ENCODE assay signal across 9 mouse cellular contexts in the genomic region with DNA sequence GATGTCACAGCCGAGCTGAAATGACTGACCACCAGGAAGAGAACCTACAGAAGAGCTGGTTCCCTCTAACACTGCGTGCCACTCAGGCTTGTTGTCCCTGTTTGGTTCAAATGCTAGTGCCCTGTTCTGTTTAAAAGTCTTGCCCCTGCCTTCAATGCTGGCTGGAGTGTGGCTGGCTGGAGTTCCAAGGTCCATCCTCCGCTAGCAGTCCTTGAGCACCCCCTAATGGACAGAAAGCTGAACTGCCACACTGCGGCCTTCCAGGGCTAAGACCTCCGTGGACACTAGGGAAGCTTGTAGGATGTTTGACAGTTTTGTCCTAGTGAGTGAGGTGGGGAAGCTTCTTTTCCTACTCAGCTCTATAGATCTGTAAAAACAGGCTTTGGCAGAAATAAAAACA. TPM values are rescaled to one million over a fixed set of nuclear protein-coding genes. Genes with fewer than 3 reads are reported as not detected.
DNase-seq lines count a peak whose midpoint lies in the region; ATAC-seq and TF ChIP-seq lines count a peak whose summit lies in the region.
"Had no signal": no experiment of that assay in that cellular context is flagged by ENCODE, and none has a peak within 500 bp of the region (broad histone marks: within the 10 kb centered on the region; RNA-seq: fewer than 3 reads in every experiment).

No protein-coding gene starts in this region.

- H3K36me3 ChIP-seq in heart, postnatal 0 days (replicated peaks; ENCODE audit: control insufficient read depth, insufficient read depth, low read length), result no peaks in the 10 kb centered on the region
- H3K36me3 ChIP-seq: embryonic facial prominence, embryonic 15.5 days had no signal

- no peak for TF ChIP-seq EP300 in heart, postnatal 0 days (IDR thresholded peaks at IDR 0.05; ENCODE audit: low read depth)

- no peak overlapping the region for H3K9ac ChIP-seq in heart, postnatal 0 days (replicated peaks; ENCODE audit: low read depth, low read length)
- H3K9ac ChIP-seq: embryonic facial prominence, embryonic 15.5 days had no signal

- no peaks in the 10 kb centered on the region for H3K9me3 ChIP-seq in heart, postnatal 0 days (replicated peaks; ENCODE audit: control insufficient read depth, low read length)
- H3K9me3 ChIP-seq: embryonic facial prominence, embryonic 15.5 days had no signal

- 15% methylated on average over 5 of the region's 5 CpGs for WGBS in heart, postnatal 0 days

- ATAC-seq in heart, postnatal 0 days (ENCODE audit: insufficient read depth, low read depth), result peak; percentile 82

- H3K27me3 ChIP-seq in heart, postnatal 0 days (ENCODE audit: control insufficient read depth, insufficient read depth, low read length), result no peaks in the 10 kb centered on the region
- H3K27me3 ChIP-seq: embryonic facial prominence, embryonic 15.5 days had no signal

- H3K4me3 ChIP-seq in left cerebral cortex, adult 2 months, result no peak overlapping the region
- H3K4me3 ChIP-seq in heart, postnatal 0 days (ENCODE audit: low read depth, low read length), result no peak overlapping the region
- H3K4me3 ChIP-seq: embryonic facial prominence, embryonic 15.5 days had no signal

- 0 out of 2 replicates have a peak, but pooled peaks cover 11% of the 10 kb centered on the region for H3K4me1 ChIP-seq in heart, postnatal 0 days (ENCODE audit: control insufficient read depth, insufficient read depth)
- H3K4me1 ChIP-seq: embryonic facial prominence, embryonic 15.5 days had no signal

- intact Hi-C loops in left cerebral cortex, adult 2 months (cut with DNase I), result loop anchor here (10.0 kb wide), 1 partner anchor 391 kb away; no protein-coding TSS in a partner anchor
- intact Hi-C loops in left cerebral cortex, postnatal 10 days (cut with DNase I), result no loop called here

- peak; percentile 87 for TF ChIP-seq CTCF in left cerebral cortex, adult 2 months (IDR thresholded peaks at IDR 0.05)
- TF ChIP-seq CTCF in heart, postnatal 0 days (IDR thresholded peaks at IDR 0.05; ENCODE audit: low read depth), result peak; percentile 93

- no peak overlapping the region for H3K4me2 ChIP-seq in heart, postnatal 0 days (ENCODE audit: low read depth, low read length)
- H3K4me2 ChIP-seq: embryonic facial prominence, embryonic 15.5 days had no signal

- peak; percentile 57 to 69 for DNase-seq in left cerebral cortex, adult 2 months (ENCODE audit: extremely low spot score in 1 of 2, low spot score in 2 of 2)
- DNase-seq in left cerebral cortex, adult 8-10 months (ENCODE audit: low spot score in 2 of 2), result no peak
- peak; percentile 85 for DNase-seq in adrenal gland, postnatal 14 days
- DNase-seq in embryo, embryonic 11.5 days (ENCODE audit: low read depth, low spot score), result peak; percentile 61
- peak; percentile 75 for DNase-seq in heart, postnatal 0 days (ENCODE audit: low spot score)
- DNase-seq in left cerebral cortex, postnatal 10 days (ENCODE audit: extremely low spot score in 1 of 2, low spot score in 2 of 2), result peak; percentile 27 to 70
- DNase-seq in mesoderm, embryonic 11.5 days (ENCODE audit: low read depth, low spot score), result peak; percentile 81
- peak; percentile 33 to 56 for DNase-seq in spleen, postnatal 14 days (ENCODE audit: low spot score in 2 of 2)

- no peak overlapping the region for H3K27ac ChIP-seq in left cerebral cortex, adult 2 months
- no peak overlapping the region for H3K27ac ChIP-seq in heart, postnatal 0 days (ENCODE audit: low read depth)
- H3K27ac ChIP-seq: embryonic facial prominence, embryonic 15.5 days had no signal

RNA-seq across cellular contexts. Expression of a gene that starts 8.6 kb away (rescaled TPM):
- 10 to 100 TPM; 48.7 to 51.4 TPM for total RNA-seq in left cerebral cortex, adult 2 months (2021)
- total RNA-seq in left cerebral cortex, adult 8-10 months (2022), result 10 to 100 TPM; 48.3 to 54.1 (median 49.8) TPM
- 17.1 and 20.2 TPM in 2 replicates for total RNA-seq in adrenal gland, postnatal 14 days (2021)
- 21.9 and 71.8 TPM in 2 replicates for total RNA-seq in heart, postnatal 0 days (2014; rRNA removed; ENCODE audit: low replicate concordance)
- 29.8 and 31.4 TPM in 2 replicates for polyA plus RNA-seq in heart, postnatal 0 days (2015; fragmentation: Nextera tagmentation; extraction: Ambion mirVana)
- total RNA-seq in left cerebral cortex, postnatal 10 days (2021), result 10 to 100 TPM; 49.1 to 51.0 TPM

RNA-seq across cellular contexts. Expression of a gene that starts 26.9 kb away (rescaled TPM):
- total RNA-seq in left cerebral cortex, adult 2 months (2021), result 100 to 1,000 TPM; 490 to 507 TPM
- total RNA-seq in left cerebral cortex, adult 8-10 months (2022), result 100 to 1,000 TPM; 307 to 666 (median 449) TPM
- total RNA-seq in adrenal gland, postnatal 14 days (2021), result 237 and 369 TPM in 2 replicates
- total RNA-seq in heart, postnatal 0 days (2014; rRNA removed; ENCODE audit: low replicate concordance), result 1,123 and 1,581 TPM in 2 replicates
- 783 and 795 TPM in 2 replicates for polyA plus RNA-seq in heart, postnatal 0 days (2015; fragmentation: Nextera tagmentation; extraction: Ambion mirVana)
- 100 to 1,000 TPM in 1 of 2 experiments, 10 to 100 TPM in 1; 80.3 to 200 TPM for total RNA-seq in left cerebral cortex, postnatal 10 days (2021)

RNA-seq across cellular contexts. Expression of a gene that starts 33.3 kb away (rescaled TPM):
- total RNA-seq in left cerebral cortex, adult 2 months (2021), result 100 to 1,000 TPM; 384 to 423 TPM
- total RNA-seq in left cerebral cortex, adult 8-10 months (2022), result 100 to 1,000 TPM; 287 to 602 (median 391) TPM
- total RNA-seq in adrenal gland, postnatal 14 days (2021), result 119 and 299 TPM in 2 replicates
- 87.5 and 117 TPM in 2 replicates for total RNA-seq in heart, postnatal 0 days (2014; rRNA removed; ENCODE audit: low replicate concordance)
- 65.7 and 83.0 TPM in 2 replicates for polyA plus RNA-seq in heart, postnatal 0 days (2015; fragmentation: Nextera tagmentation; extraction: Ambion mirVana)
- 100 to 1,000 TPM in 1 of 2 experiments, 10 to 100 TPM in 1; 63.5 to 266 TPM for total RNA-seq in left cerebral cortex, postnatal 10 days (2021)

RNA-seq across cellular contexts. Expression of a gene that starts 53.3 kb away (rescaled TPM):
- total RNA-seq in left cerebral cortex, adult 2 months (2021), result 100 to 1,000 TPM; 848 to 875 TPM
- total RNA-seq in left cerebral cortex, adult 8-10 months (2022), result 100 to 1,000 TPM; 785 to 962 (median 864) TPM
- 4.3 and 8.4 TPM in 2 replicates for total RNA-seq in adrenal gland, postnatal 14 days (2021)
- total RNA-seq in heart, postnatal 0 days (2014; rRNA removed; ENCODE audit: low replicate concordance), result 145 and 217 TPM in 2 replicates
- 67.4 and 72.3 TPM in 2 replicates for polyA plus RNA-seq in heart, postnatal 0 days (2015; fragmentation: Nextera tagmentation; extraction: Ambion mirVana)
- total RNA-seq in left cerebral cortex, postnatal 10 days (2021), result 100 to 1,000 TPM; 452 to 527 TPM

Comparison
In these comparisons a context has a peak if more than half of its experiments do, and no peak if none do; other contexts are left out.
1. DNase-seq: peak in left cerebral cortex, adult 2 months (2 of 2), adrenal gland, postnatal 14 days (single experiment), embryo, embryonic 11.5 days (single experiment), heart, postnatal 0 days (single experiment), left cerebral cortex, postnatal 10 days (2 of 2), mesoderm, embryonic 11.5 days (single experiment) and spleen, postnatal 14 days (2 of 2); none in left cerebral cortex, adult 8-10 months (0 of 2).